Mouse (Mus musculus) fibroblast of lung, adult 2 months (primary cell): ENCODE results near the gene Olfr874.
A peak's percentile ranks its signal among the peaks of the same experiment; 100 is the strongest.

Experiments
- DNase-seq: peaks from one replicate; pipeline ENCODE4 v3.0.0-alpha.2; 2011; ENCODE audit warnings: low read depth

The Olfr874 gene

GRCm38 (mm10) chr9:37744806-37745205 is at the start of gene Olfr874:
TSS of gene Olfr874 (plus strand) at chr9:37745106.
- no peak for DNase-seq

DNA sequence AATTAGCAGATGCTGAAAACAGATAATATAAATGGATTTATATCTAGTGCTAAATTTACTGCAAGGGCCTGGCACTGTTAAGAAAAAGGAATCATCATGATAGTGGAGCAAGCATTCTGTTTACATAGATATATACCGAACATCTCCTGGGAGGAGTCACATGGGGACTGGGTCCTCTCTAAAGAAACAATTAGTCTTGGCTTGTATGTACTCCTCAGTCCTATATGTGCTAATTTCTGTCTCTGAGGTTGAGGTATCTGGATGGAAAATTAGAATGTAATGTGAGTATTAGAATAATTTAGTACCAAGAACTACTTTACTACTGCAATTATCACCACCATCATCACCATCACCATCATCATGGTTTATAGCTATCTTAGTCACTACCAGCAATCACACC is 28.8 kb upstream of the Olfr874 start, which contains the start of gene Olfr160:
Gene Olfr160, minus strand, starts transcription at position 101 of the 400 bp plus-strand sequence.
- DNase-seq: no peak

DNA sequence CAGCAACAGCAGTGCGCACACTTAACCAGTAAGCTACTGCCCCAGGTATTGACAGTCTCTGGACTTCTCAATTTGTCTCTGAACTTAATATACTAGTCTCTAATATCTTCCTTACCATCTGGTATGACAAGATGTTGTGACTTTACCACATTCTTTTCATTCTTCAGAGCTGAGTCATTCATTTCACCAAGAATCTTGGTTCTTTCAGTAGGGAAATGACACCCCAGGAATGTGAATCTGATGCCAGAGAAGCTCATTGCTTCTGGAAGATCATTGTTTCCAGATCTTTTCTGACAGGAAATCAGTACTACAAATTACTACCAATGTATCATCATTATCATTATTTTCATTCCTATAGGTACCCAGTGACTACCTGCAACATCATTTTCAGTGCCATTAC is 10.6 kb upstream of the Olfr874 start:
- no peak for DNase-seq

- no peak for DNase-seq
Measured at GRCm38 (mm10) chr9:37750319-37751075, 5.6 kb downstream of the Olfr874 start.

DNA sequence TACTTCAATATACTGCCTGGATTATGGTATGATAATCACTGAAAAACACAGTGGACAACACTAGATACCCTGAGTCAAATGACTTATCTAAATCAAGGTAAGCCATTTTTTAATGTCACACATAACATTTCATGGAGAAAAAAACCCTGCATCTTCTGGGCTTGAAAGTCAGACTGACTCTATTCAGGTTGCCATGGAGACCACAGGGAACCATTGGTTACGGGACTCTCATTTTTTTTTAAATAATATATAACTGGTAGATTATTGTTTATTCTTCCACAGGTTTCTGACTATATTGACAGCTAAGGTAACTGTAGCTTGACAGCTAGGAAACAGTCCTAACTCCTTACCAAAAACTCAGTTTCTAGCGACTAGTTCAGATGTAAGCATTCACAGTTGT is 6.6 kb downstream of the Olfr874 start:
- DNase-seq: no peak

DNA sequence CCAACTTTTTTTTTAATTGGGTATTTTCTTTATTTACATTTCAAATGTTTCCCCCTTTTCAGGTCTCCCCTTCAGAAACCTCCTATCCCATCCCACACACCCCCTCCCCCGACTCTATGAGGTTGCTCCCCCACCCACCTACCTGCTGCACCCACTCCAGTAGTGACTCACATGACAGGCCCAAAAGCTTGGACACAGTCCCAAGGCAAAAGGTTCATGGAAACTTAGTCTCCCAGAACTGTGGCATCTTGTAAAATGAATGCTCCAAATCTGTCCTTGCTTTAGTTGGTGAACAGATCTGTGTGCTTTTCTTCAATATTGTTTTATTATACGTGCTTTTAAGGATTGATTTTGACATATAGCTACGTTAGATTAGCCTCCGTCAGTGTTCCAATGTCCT is 7.1 kb downstream of the Olfr874 start:
- DNase-seq: no peak

DNA sequence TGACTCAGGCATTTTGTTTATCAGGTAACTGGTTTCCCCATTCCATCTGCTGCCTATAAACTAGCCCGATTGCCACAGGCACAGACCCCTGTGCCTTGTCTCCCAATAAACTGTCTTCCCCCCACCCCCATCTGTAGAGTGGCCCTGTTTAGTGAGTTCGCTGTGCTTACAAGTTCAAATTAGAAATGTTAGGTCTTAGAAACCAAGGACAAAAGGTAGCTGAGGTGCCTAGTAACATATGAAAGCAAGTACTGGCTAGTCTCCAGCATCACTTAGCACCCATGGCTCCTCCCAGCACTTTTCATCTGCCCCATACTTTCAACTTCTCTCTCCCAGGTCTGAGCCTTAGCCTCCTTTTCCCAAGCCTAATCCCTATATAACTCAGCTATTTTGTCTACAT is 16.8 kb downstream of the Olfr874 start:
- DNase-seq: no peak

- no peak for DNase-seq
Measured at GRCm38 (mm10) chr9:37762541-37762940, 17.6 kb downstream of the Olfr874 start.

- no peak for DNase-seq
Measured at GRCm38 (mm10) chr9:37770661-37771060, 25.8 kb downstream of the Olfr874 start.

- no peak for DNase-seq
Measured at GRCm38 (mm10) chr9:37771759-37772158, 26.9 kb downstream of the Olfr874 start, which contains the start of gene Olfr875. TSS of gene Olfr875 (plus strand) at chr9:37771857.

GRCm38 (mm10) chr9:37782766-37783260 is 37.9 kb downstream of the Olfr874 start:
- DNase-seq: no peak

DNA sequence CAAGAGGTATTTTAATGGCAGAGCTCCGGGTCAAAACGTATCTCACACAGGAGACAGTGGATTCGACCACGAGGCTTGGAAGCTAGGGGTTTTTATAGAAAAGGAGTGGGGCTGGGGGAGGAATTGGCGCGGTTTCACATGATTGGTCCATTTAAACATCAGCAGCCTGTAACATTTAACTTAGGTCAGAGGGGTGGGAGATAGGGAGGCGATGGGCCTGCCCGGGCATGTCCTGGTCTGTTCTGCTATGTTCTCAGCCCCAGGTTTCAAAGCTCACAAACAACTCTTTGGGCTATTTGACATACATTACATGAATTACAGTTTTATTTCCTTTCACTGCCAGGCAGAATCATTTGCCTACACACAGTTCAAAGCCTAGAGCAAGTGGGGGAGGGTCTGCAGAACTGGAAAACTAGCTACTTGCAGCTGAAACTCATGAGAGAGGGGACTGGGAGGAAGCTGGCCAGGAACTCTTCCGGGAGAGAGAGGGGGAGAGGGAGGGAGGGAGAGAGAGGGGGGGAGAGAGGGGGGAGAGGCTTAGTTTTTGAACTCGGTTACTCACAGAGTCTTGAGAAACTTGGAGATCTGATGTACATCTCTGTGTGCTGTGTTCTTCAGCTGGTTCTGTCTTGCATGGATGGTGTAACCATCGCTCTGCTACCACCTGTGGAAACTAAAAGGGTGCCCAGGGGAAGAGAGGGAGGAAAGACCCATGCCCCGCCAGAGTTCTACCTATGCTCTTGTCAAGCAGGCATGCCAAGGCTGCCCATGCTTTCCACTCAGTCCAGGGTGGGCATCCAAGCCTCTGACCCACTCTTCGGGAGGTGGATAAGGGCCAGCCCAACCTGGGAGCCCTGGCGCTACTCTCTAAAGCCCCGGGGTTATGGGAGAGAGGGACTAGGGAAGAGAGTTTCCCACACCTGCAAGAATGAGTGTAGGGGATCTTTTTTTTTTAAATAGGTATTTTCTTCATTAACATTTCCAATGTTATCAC is 38.8 kb downstream of the Olfr874 start:
- peak; percentile 10 for DNase-seq

DNA sequence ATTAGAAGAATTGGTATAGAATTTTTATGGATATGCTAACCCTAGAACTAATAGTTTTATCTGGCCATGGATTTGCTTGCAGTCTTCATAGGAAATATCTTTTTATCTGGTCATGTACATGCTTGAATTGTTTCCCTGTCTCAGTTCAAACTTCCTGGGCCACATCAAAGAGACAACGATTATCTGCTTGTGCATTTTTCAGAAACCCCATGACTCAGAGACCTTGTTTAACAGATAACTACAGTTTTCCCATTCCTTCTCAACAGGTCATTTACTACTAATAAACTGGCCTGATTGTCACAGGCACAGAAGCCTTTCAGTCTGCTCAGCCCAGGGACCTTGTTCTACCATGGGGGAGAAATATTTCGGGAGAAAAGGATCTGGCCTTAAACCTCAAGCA is 41.5 kb downstream of the Olfr874 start:
- DNase-seq: no peak
